Mouse (Mus musculus) liver, embryonic 14.5 days (tissue): ENCODE results near the gene Gm49380. TPM values are rescaled to one million over a fixed set of nuclear protein-coding genes. Genes with fewer than 3 reads are reported as not detected.
A peak's percentile ranks its signal among the peaks of the same experiment; 100 is the strongest.

ENCODE experiments used
- ATAC-seq: fragments of 200-750 bp; cut with Nextera tagmentation; 2 replicates; pipeline ENCODE4 v1.8.0; 2017; ENCODE audit warnings: moderate number of reproducible peaks, mild to moderate bottlenecking, moderate library complexity; ENCODE audit not compliant: insufficient read depth
- DNase-seq, 3 experiments: peaks; one replicate each; pipeline ENCODE4 v3.0.0-alpha.2; 2012 to 2013; ENCODE audit warnings: low read depth in 3 of 3, low spot score in 3 of 3
- H3K27ac ChIP-seq: fragments of 300-500 bp; sonication (generic); 2 replicates; pipeline ENCODE4 v1.5.1; 2014; ENCODE audit warnings: moderate library complexity, mild to moderate bottlenecking, control low read depth, inconsistent platforms
- H3K27me3 ChIP-seq: fragments of 300-500 bp; sonication (generic); 2 replicates; pipeline ENCODE4 v1.6.1; 2014; ENCODE audit warnings: mild to moderate bottlenecking, low read length, moderate library complexity; ENCODE audit not compliant: control insufficient read depth, insufficient read depth
- H3K36me3 ChIP-seq: fragments of 300-500 bp; sonication (generic); replicated peaks from 2 replicates; pipeline ENCODE4 v1.6.1; 2014; ENCODE audit warnings: low read depth; ENCODE audit not compliant: control insufficient read depth, insufficient read depth
- H3K4me1 ChIP-seq, 2 experiments: fragments of 200-500 bp in 1 of 2; fragments of 300-500 bp in 1 of 2; sonication (generic) in 1 of 2; replicated peaks; 2 replicates each; pipeline ENCODE4 v1.6.1; 2012 to 2014; ENCODE audit warnings: antibody characterized with exemption in 1 of 2, inconsistent platforms in 1 of 2, low read length in 1 of 2; ENCODE audit not compliant: control insufficient read depth in 2 of 2, insufficient read depth in 2 of 2
- H3K4me2 ChIP-seq: fragments of 300-500 bp; sonication (generic); 2 replicates; pipeline ENCODE4 v1.6.1; 2014; ENCODE audit warnings: low read depth, mild to moderate bottlenecking, control low read depth, moderate library complexity
- H3K4me3 ChIP-seq, 2 experiments: fragments of 200-500 bp in 1 of 2; fragments of 300-500 bp in 1 of 2; sonication (generic) in 1 of 2; 2 replicates each; pipeline ENCODE4 v1.5.1; 2012 to 2014; ENCODE audit warnings: low read depth in 2 of 2, low read length in 2 of 2, mild to moderate bottlenecking in 2 of 2, control low read depth in 1 of 2, inconsistent platforms in 1 of 2, moderate library complexity in 1 of 2; ENCODE audit not compliant: insufficient read depth in 1 of 2
- H3K9ac ChIP-seq: fragments of 300-500 bp; sonication (generic); replicated peaks from 2 replicates; pipeline ENCODE4 v1.6.1; 2014; ENCODE audit warnings: mild to moderate bottlenecking, control low read depth, moderate library complexity
- H3K9me3 ChIP-seq: fragments of 300-500 bp; sonication (generic); 2 replicates; pipeline ENCODE4 v1.6.1; 2016; ENCODE audit warnings: low read length, mixed read lengths; ENCODE audit not compliant: control insufficient read depth
- CTCF ChIP-seq: IDR thresholded peaks from 2 replicates; pipeline ENCODE4 v1.5.1; 2016; ENCODE audit warnings: antibody characterized with exemption, low read depth, control low read depth
- EP300 ChIP-seq: IDR thresholded peaks from 2 replicates; pipeline ENCODE4 v1.6.1; 2016; ENCODE audit warnings: antibody characterized with exemption, low read depth
- WGBS: fragments of 180-500 bp; shearing (Covaris S2); extraction: QIAGEN DNeasy Blood & Tissue Kit; methylation state at CpG from one replicate; pipeline ENCODE4 v1.1.7; 2014; ENCODE audit not compliant: insufficient replicate concordance; 5-methylcytosine and 5-hydroxymethylcytosine counted together
- polyA plus RNA-seq, 2 experiments: library from polyadenylated mRNA; depleted of rRNA in 1 of 2; stranded (reverse) in 1 of 2; unstranded in 1 of 2; fragments of >200 nt; fragmentation: Nextera tagmentation in 1 of 2; extraction: Ambion mirVana in 1 of 2; gene quantifications; 2 replicates each; pipeline versions ENCODE4 v1.2.1 to v1.2.3; 2012 to 2014

Gene Gm49380
- polyA plus RNA-seq, 2 experiments = 0.09 TPM; not detected in 1

DNA sequence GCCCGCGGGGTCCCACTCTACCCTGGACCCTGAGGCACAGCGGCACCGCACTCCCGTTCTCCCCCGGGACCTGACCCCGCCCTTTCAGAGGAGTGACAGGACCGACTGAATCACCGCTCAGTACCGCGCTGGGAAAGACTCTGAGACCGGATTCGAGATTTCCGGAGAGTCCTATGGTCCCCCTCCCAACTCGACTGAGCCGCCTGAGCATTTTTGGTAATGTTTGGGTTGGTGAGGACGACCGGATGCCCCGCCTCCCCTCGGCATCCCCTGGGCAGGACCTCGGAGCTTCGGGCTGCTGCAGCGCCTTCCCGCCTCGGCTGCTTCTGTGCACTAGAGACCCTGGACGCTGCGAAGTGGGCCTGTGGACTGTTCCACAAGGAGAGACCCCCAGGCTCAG lies 16.7 kb upstream of the Gm49380 start:
- H3K4me3 ChIP-seq = peak overlapping the region in 1 of 2 experiments; percentile 21; a peak in 2 of 4 replicates
- peaks cover 0 to 8% of the 10 kb centered on the region in 2 experiments; a peak in 1 of 4 replicates for H3K4me1 ChIP-seq
- peak; percentile 32; the same call in 1 of the 2 replicates for ATAC-seq
- H3K9me3 ChIP-seq = no peaks in the 10 kb centered on the region
- no peak overlapping the region for H3K27ac ChIP-seq
- peak in 1 of 3 experiments; percentile 28 for DNase-seq
- peak overlapping the region; percentile 44 for H3K4me2 ChIP-seq
- WGBS = under 1% methylated on average over 27 of the region's 27 CpGs
- H3K27me3 ChIP-seq = peaks cover 61% of the 10 kb centered on the region
- no peaks in the 10 kb centered on the region for H3K36me3 ChIP-seq
- TF ChIP-seq EP300 (no peak), CTCF (no peak)
- H3K9ac ChIP-seq = no peak overlapping the region

DNA sequence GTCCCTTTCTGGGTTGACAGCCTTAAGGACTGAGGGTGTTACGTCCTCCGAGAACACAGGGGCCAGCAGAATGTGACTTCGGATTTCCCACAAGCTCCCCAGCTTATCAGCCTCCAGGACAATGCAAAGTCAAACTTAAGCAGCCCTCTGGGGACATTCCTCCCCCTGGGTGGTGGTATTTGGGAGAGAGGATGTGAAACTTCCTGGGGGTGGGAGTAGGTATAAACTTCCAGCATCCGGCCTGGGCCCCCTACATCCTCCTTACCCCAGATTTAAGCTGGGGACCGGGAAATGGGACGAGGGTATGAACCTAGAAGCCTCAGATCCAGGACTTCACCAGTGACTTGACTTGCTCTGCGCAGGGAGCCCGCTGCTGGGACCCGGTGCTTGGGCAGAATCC lies 16.3 kb upstream of the Gm49380 start:
- TF ChIP-seq EP300 (no peak), CTCF (no peak)
- 3% methylated on average over 9 of the region's 9 CpGs for WGBS
- Histone ChIP-seq H3K4me2 (peak overlapping the region; percentile 44), H3K27me3 (peaks cover 57% of the 10 kb centered on the region), H3K4me3 (peak overlapping the region in 1 of 2 experiments; percentile 21; a peak in 2 of 4 replicates), H3K9me3 (no peaks in the 10 kb centered on the region), H3K4me1 (peaks cover 0 to 8% of the 10 kb centered on the region in 2 experiments; a peak in 1 of 4 replicates), H3K9ac (no peak overlapping the region), H3K36me3 (no peaks in the 10 kb centered on the region), H3K27ac (no peak overlapping the region)
- no peak for DNase-seq
- peak; percentile 30; the same call in 1 of the 2 replicates for ATAC-seq

DNA sequence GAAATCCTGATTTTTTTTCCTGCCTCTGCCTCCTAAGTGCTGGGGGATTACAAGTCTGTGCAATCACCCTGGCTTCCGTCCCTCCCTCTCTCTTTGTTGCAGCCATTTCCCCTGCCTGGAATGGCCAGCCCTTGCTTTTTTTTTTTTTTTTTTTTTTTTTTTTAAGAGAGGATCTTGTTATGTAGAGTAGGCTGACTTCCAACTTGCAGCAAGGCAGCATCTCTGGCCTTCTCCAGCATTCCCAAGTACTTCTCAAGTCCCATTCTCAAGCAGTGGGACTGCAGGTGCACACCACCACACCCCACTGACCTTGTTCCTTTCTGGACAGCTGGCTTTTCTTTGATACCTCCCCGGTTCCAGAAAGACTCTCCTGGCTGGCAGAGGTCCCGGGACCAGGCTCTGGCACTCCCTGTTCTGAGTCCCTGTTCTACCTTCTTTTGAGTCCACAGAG lies 14.1 kb upstream of the Gm49380 start:
- Histone ChIP-seq H3K4me3 (no peak overlapping the region), H3K4me2 (no peak overlapping the region), H3K27me3 (peaks cover 34% of the 10 kb centered on the region), H3K9ac (no peak overlapping the region), H3K4me1 (peaks cover 0 to 8% of the 10 kb centered on the region in 2 experiments; a peak in 1 of 4 replicates), H3K36me3 (no peaks in the 10 kb centered on the region), H3K9me3 (no peaks in the 10 kb centered on the region), H3K27ac (no peak overlapping the region)
- ATAC-seq (no peak), DNase-seq (no peak)
- no peak for TF ChIP-seq EP300
- 68% methylated on average over 3 of the region's 3 CpGs for WGBS

DNA sequence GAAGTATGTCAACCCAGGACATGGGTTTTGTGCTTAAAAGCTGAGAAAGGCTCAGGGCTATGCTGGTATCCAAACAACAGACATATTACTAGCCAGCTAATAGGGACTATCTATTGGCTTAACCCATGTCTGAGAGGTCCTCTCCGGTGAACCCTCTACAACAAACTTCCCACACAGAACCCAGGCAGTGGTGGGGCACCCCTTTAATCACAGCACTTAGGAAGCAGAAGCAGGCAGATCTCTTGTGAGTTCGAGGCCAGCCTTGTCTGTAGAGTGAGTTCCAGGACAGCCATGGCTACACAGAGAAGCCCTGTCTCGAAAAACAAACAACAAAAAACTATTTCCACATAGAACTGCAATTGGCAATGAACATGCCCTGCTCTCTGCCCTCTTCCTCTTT lies 13.4 kb upstream of the Gm49380 start:
- ATAC-seq = no peak
- Histone ChIP-seq H3K4me3 (no peak overlapping the region), H3K27me3 (peaks cover 28% of the 10 kb centered on the region), H3K9me3 (no peaks in the 10 kb centered on the region), H3K36me3 (no peaks in the 10 kb centered on the region), H3K27ac (no peak overlapping the region), H3K9ac (no peak overlapping the region), H3K4me2 (no peak overlapping the region), H3K4me1 (peaks cover 0 to 8% of the 10 kb centered on the region in 2 experiments; a peak in 1 of 4 replicates)
- no peak for DNase-seq
- TF ChIP-seq EP300 (no peak), CTCF (no peak)
- WGBS = 66% methylated on average over 3 of the region's 3 CpGs

DNA sequence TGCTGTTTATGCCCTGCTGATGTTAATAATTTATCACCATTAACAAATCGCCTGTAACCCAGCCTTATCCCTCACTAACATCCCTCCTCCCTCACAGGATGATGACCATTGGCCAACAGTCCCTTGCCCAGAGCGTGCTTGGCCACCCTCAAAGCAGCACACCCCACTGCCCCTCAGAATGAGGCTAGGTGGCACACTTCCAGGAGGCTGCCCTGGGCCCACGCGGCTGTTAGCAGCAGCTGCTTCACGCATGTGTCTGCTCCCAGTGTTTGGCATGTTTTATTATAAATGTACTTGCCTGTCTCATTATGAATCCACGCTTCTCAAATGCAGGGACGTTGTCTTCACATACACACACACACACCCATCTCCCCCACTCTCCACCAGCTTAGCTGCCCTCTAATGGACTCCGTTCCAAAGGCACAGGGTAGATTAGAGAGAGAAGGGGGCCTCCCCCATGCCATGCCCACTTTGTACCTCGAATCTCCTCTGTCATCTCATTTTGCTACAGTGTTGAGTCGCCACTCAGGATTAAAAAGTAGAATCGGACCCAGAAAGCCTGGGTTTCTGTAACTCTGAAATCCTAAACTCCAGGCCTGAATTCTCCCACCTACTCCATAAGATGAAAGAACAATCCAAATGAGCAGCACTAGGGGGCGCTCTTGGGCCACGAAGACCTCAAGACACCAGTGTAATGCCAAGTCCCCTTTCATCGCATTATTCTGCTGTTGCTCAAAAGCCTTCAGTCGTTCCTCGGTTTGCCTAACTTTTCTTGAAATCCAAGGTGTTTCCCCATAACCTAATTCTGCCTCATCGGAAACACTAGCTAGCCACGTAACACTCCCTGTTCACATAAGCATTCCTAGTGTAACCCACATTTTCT lies 12.5 kb upstream of the Gm49380 start:
- 29% methylated on average over 18 of the region's 18 CpGs for WGBS
- Histone ChIP-seq H3K9me3 (no peaks in the 10 kb centered on the region), H3K4me3 (0 out of 4 replicates have a peak overlapping the region, but pooled peaks of 1 of the 2 experiments have one; percentile 12), H3K4me2 (peak overlapping the region; percentile 44), H3K27ac (no peak overlapping the region), H3K9ac (no peak overlapping the region; the same call in 1 of the 2 replicates), H3K4me1 (peaks cover 0 to 8% of the 10 kb centered on the region in 2 experiments; a peak in 1 of 4 replicates), H3K27me3 (peaks cover 18% of the 10 kb centered on the region), H3K36me3 (no peaks in the 10 kb centered on the region)
- peak; percentile 88 for TF ChIP-seq CTCF
- no peak for TF ChIP-seq EP300
- ATAC-seq = no peak
- DNase-seq = peak; percentile 56 to 72 (median 60)
